Mouse (Mus musculus) cerebellum, adult 2 months (tissue): ENCODE results near the gene Suco.

Experiments
- CTCF ChIP-seq: fragments of 200-500 bp; IDR thresholded peaks from 2 replicates; pipeline ENCODE4 v1.5.1; 2011; ENCODE audit warnings: low read depth, mild to moderate bottlenecking, control low read depth, low read length, moderate library complexity, borderline replicate concordance; ENCODE audit not compliant: insufficient read depth
- POLR2A ChIP-seq: fragments of 200-500 bp; IDR thresholded peaks from 2 replicates; pipeline ENCODE4 v1.6.1; 2011; ENCODE audit warnings: low read length, control low read depth, borderline replicate concordance; ENCODE audit not compliant: insufficient read depth

- TF ChIP-seq CTCF (no peak), POLR2A (no peak)
Measured at GRCm38 (mm10) chr1:161792687-161792969, 83.9 kb downstream of the Suco start.
